Mouse (Mus musculus): ENCODE results near the gene Tcf20. TPM values are rescaled to one million over a fixed set of nuclear protein-coding genes. Genes with fewer than 3 reads are reported as not detected.

The Tcf20 gene
- total RNA-seq, 4 experiments from 2014 or later: 229 to 258 (median 236) TPM

DNA sequence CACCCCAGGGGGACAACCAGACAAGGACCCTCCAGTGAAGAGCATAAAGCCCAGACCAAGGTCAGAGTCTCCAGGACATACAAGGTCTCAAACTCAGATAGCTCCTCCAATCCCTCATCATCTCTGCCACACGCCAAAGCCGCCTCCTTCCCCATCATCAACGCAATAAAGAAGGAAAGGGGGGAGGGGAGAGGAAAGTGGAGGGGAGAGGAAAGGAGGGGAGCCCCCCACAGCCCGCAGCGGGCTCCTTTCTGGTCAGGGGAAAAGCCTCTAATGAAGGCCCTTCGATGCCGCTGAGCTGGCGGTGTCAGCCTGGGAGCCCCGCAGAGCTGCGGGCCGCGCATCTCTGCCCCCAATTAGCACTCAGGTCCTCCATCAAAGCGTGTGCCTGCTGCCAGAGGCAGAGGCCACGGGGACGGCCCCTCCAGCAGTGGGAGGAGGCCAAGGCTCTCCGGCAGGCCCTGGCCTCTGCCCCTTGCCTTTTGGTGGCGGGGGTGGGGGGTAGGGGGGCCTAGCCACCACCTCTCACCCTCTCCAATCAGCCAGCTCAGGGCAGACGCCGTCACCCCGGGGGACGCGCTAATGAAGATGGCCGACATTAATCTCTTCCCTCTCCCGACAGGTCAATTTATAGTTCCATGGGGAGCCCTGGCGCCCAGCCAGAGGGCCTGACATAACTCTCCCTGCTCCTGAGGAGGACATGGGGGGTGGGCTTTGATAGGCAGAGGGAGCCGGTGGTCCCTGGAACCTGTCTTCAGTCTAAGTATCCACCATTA, 26.7 kb downstream of the Tcf20 start:
- no peak for DNase-seq (ENCODE audit: low spot score in 2 of 2)

DNA sequence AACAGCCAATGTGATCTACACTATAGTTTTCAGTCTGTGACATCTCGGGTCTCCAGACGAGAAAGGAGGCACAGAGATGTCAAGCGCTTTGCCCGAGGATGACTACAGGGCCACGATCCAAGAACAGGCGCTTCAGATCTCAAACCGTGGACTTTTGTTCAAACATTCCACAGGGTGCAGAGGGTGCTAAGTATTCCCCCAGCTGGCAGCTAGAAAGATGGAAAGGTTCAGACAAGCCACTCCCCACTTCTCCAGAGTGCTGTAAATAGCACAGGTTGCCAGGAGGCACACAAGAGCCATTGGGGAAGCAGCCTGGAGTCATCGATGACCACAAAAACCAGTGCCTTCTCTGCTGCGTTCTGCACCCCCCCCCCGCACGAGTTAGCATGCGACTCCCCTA, 28.5 kb downstream of the Tcf20 start:
- DNase-seq (ENCODE audit: low spot score in 2 of 2): no peak

DNA sequence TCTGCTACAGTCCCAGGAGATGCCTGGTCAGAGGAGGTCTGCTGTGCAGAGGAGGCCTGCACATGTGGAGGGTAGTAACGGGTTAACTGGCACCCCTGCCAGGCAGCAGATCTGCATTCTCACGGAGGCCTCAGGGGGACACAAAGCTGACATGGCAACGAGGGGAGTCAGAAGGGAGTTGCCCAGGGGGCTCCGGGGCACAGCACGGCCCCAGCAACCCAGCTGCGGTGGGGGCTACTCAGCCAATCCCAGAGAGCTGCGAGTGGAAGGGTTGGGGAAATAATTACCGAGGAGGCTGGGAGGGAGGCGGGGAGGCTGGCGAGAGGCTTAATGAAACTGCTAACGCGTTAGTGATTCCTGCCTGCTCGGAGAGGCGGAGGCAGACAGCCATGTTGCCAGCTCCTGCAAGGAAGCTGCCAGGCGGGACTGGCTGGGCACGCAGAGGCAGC, 29.4 kb downstream of the Tcf20 start:
- peak in 1 of 2 experiments; percentile 67 for DNase-seq (ENCODE audit: low spot score in 2 of 2)

DNA sequence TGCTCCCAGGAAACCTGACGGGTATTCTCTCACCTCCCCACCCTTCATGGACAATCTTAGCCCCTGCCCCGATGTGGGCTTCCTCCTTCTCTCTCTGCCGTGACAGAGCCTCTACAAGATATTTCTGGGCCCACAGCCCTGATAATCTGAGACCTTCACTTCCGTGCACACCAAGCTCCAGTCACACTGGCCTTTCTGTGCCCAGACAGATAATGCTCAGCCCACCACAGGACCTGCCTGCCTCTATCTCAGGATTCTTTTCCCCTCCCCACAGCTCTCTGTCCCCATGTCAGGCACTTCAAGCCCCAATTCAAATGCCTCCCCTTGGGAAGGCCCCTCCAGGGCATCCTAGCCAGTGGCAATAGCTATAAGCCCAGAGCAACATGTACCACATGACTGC, 31.0 kb downstream of the Tcf20 start:
- DNase-seq (ENCODE audit: low spot score in 2 of 2): no peak

DNA sequence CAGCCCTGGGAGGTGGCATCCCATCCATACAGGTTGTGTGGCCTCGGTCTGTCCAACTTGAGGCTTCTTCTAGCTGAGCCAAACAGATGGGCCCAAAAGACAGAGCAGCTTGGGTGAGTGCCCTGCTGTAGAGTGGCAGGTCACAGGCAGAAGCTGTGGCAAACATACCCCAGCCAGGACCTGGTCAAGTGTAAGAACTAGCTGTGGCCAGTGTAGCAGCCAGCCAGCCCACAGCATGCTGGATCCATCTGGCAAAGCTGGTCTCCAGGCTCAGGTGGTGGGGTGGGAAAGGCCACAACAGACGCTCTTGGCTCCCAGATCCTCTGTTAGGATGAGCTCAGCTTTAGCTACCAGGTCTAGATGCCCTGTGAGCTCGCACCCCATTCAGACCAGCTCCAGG, 31.4 kb downstream of the Tcf20 start:
- DNase-seq (ENCODE audit: low spot score in 2 of 2): no peak

DNA sequence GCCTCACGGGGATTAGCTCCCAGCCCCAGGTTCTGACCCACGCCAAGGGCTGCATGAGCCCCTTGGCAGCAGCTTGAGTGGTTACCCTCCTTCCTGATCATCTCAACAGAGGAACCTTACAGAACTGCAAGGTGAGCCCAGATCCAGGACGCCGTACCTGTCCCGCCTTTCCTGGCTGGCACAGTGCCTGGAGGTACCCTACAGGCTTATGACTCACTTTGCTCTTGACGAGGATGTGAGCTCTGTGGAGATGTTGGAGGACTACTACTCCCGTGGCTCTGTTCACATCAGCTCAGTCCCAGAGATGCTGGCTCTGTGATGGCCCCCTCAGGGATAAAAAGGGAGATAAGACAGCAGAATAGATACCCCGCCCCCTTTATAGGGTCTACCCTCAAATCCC, 32.4 kb downstream of the Tcf20 start:
- DNase-seq (ENCODE audit: low spot score in 2 of 2): no peak

DNA sequence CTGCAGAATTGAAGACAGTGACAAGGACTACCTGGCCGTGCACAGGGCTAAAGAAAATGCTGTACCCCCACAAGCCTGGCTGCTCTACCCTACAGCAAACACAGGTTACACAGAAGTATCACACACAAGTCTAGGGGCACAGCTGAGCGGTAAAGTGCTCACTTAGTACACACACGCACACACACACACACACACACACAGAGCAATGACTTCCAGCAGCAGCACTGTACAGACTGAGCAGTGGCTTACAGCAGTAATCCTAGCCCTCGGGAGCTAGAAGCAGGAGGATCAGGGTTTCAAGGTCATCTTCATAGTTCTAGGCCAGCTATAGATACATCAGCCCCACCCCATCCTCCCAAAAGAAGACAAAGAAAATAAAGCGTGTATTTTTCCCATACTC, 33.6 kb downstream of the Tcf20 start:
- DNase-seq (ENCODE audit: low spot score in 2 of 2): no peak

DNA sequence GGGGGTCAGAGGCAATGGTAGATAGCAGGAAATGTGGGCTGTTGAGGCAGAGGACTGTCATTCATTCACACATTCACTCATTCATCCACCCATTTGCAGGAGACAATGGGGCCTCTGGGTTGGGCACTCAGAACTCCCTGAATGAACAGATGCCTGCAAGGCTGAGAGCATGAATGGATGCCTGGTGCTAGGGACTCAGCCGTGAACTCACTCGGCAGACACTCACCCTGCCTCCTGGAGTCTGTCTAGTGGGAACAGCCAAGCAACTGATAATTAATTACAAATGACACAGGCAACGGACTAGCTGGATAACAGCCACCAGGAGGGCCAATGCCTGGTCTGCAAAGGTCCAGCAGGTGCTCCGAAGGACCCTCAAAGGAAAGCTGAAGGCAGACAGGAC, 34.6 kb downstream of the Tcf20 start:
- DNase-seq (ENCODE audit: low spot score in 2 of 2): no peak

DNA sequence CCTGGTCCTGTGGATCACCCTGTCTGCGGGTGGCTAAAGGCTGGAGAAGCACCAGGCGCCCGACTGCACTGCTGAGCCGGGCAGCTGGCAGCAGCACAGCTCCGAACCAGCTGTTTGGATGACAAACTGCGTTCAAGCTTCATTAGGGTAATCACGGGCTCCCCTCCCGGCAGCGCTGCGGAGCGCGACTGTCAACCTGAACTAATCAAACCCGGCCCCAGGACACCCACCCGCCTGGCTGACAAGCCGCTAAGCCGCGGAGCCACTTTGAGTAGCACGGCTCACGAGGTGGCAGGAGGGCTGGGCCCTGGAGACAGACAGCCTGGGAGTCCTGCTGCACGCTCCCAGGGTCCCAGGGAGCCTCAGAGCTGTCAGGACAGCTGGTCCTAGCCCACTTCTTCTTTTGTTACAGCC, 35.4 kb downstream of the Tcf20 start:
- no peak for DNase-seq (ENCODE audit: low spot score in 2 of 2)

DNA sequence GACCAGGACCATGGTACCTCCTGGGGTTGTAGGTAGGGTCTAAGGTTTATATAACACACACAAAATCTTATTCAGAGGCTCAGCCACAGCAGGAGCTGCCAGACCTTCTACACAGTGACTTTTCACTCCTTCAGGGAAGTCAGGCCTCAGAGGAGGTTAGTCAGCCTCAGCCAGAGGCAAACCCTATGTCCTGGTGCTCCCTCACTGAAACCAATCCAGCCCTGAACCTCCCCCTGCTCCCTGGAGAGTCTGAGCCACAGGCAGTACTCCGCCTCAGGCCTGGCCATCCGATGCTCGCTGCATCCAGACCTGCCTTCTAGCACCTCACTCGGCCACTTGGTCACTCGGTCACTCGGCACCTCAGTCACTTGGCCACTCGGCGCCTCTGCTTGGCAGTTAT, 37.4 kb downstream of the Tcf20 start:
- DNase-seq (ENCODE audit: low spot score in 2 of 2): no peak

DNA sequence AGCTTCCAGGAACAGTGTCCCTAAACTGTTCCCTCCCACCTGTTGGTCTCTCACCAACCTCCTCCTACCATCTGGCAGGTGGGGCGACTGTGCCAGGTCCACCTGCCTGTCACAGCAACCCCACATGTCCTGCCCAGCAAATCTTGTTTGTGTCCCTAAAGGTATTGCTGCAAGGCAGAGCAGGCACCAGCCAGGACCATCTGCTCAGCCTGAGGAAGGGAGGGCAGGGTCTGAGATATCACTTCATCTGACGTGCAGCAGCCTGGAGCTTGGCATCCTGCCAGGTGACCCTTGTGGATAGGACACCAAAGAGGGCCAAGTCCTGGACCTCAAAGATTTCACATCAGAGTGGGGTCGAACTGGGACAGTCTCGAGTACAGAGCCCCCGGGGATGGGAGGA, 40.2 kb downstream of the Tcf20 start:
- DNase-seq (ENCODE audit: low spot score in 2 of 2): no peak

DNA sequence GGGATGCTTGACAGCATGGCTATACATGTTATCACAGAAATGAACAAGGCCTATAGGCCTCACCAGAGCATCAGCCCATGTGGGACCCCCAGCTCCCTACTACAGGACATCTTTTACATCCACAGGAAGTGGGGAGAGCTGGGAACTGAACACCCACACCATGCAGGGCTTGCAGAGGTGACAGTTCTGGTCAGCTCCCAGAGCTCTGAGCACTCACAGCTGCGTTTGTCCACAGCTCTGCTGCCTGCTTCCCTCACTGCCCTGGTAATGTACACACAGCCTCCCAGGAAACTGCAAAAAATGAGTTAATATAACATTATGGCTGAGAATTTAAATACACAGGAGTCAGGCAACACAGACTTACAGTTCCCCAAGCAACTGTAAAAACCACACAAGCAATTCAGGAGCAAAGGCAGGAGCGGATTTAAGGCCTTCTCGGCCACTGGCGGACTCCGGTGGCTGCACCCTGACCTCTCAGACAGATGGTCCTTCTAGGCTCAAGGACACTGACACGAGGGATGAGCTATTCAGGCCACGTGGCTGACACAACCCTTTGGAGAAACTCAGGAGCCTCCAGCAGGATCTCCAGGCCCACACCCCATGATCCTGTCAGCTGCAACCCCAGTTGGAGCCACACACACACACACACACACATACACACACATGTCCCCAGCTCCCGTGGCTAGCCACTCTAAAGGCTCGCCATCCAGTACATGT, 43.0 kb downstream of the Tcf20 start:
- no peak for DNase-seq (ENCODE audit: low spot score in 2 of 2)

DNA sequence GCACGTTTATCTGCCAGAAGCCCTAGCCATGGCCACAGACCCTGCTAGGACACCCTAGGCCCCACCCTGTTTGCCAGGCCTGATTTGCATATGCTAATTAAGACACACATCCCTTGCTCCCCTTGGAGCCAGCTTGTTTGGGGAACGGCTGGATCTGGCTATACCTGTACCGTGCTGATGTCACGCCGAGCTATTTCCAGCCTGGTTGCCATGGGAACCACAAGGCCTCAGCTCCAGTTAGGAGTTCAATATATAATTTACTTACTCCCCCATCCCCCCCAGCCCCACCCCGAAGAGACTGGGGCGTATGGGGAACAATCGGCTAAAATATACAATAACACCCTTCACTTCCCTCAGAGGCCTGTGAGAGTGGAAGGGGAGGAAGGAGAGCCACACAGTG, 45.9 kb downstream of the Tcf20 start:
- peak in 1 of 2 experiments; percentile 90 for DNase-seq (ENCODE audit: low spot score in 2 of 2)

DNA sequence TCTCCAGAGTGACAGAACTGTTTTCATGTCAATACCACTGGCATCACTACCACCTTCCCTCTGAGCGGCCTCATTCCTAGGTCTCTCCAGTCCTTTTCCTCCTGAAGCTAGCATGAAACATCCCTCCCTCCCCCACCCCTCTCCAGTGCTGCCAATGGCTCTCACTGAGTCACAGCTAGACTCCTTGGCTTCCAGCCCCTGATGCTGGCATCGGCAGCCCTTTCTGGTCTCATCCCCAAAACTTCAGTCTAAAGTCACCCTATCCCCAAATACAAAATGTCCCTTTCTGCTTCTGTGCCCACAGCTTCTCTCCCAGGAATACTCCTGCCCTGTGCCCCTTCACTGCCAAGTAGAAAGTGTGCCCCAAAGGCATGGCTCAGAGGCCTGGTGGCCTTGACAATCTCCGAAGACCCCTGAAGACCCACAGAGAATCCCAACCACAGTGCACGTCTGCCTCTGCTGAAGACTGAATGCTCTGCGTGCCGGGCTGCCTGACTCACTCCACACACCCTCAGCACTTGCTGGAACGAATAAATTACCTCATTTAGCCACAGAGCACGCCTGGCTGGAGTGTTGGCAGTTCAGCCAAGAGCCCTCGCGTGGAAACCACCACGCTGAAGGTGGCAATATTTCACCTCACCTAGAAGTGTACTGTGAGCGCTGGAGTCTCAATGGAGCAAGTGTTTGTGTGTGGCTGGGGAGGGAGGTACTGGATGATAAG, 47.0 kb downstream of the Tcf20 start:
- DNase-seq (ENCODE audit: low spot score in 2 of 2): no peak

DNA sequence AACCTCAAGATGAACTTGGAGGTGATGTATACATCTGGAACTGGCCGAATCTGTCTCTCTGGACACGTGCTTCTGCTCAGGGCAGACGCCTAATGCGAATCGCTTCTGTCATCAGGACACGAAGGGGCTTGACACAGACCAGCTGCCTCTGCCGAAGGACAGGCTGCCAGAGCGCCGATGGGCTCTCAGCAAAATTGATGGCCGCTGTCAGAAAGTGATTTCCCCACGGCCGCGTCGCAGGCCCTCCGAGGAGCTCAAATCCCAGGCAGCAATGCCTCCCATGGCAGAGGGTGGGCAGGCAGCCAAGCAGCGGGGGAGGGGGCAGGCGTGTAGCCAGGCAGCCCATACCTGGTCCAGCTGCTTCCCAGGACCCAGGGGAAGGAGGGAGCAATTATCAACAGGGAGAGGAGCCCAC, 49.5 kb downstream of the Tcf20 start:
- DNase-seq (ENCODE audit: low spot score in 2 of 2): no peak

DNA sequence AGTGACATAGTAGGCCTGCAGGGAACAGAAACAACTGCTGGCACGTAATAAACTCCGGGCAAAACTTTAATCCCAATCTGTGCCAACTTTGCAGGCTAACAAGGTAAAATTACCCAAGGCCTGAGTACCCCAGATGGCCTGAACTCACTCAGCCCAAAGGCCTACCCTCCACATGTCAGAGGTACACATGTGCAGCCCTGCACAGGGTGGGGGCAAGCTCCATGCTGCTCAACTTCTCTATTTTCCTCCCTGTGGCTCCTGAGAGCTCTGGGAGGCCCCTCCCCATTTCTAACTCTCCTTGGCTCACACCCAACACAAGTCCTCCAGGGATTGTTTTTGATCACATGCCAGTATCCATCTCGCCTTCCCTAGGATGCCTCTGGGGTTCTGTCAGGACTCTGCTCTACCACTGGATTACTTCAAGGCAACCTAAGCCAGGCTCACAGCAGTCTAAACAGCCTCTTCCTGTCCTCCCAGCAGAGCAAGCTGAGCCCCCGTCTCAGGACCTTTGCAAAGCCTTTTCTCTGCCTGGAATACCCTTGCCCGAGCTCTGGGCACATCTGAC, 50.2 kb downstream of the Tcf20 start:
- DNase-seq (ENCODE audit: low spot score in 2 of 2): no peak

DNA sequence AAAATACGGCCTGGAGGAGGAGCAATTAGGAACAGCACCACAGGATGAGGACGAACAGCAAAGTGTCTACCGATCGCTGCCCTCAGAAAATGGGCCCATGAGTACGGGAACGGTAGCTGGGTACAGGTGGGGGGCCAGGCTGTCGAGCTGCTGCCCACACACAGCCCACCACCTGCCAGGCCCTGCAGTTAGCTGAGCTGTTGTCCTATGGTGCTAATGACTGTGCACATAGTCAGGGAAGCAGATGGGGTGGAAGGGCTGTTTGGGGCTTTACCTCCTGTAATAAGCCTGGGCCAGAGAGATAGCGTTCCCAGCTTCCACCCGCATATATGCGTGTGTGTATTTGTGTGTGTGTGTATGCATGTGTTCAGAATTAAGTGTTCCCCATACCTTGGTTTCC, 52.7 kb downstream of the Tcf20 start:
- DNase-seq (ENCODE audit: low spot score in 2 of 2): no peak

DNA sequence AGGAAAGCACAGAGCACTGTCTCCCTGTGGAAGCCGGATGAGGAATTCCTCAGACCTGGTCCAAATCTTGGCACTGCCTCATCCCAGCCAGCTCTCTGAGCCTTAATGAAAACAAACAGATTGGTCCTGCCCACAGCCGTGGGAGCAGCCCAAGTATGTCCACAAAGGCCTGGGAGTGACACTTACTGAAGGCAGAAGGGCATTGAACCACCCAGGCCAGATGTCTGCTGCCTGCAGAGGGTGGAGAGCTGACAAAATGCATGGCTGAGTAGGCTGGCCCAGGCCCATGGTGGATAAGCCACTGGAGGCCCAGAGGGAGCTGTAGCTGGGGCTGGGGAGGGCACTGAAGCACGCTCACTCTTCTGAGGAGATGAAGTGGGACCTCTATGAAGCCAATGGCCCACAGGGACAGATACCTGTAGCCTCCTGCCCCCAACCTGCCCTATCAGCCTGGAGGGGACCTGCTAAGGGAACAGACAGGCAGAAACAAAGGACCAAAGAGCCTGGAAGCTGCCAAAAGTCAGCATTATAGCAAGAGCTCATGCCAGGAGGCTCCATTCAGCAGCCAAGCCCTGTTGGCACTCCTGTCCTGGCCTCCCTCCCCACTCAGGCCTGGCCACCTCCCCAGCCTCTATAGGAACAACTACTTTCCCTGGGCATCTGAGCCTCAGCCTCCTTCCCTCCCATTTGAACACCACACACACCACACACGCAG, 54.6 kb downstream of the Tcf20 start:
- no peak for DNase-seq (ENCODE audit: low spot score in 2 of 2)

DNA sequence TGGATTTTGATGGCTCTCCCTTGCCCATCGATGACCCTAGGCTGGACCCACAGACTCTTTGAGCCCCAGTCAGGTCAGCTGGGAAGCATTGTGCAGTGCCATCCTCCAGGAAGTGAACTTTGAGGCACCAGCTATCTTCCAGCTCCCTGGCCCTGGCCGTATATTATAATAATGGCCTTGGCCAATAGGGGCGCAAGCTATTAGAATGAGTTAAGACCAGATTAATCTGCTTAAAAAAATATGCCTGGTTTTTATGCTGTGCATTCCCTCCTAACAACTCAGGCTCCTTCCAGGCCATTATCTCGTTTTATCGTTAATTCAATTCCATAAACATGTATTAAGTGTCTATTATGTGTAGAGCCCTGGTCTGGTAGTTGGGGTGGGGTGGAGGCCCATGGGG, 56.2 kb downstream of the Tcf20 start:
- no peak for DNase-seq (ENCODE audit: low spot score in 2 of 2)

DNA sequence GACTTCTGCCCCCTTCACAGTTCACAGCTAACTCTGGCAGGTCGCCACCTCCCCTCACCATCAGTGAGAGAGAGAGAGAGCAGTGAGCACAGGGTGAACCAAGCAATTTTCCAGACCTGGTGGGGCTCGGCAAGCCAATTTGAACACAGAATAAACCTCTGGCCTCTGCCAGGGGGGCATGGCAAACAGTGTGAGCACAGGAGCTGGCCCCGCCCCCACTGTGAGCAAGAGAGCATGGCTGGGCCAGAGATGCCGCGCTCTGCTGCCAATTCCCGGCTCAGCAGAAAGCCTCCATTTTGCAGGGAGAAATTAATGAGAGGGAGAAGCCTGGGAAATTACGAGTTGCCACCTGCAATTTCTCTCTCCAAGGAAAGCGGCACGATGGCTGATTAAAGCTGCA, 58.1 kb downstream of the Tcf20 start:
- no peak for DNase-seq (ENCODE audit: low spot score in 2 of 2)

DNA sequence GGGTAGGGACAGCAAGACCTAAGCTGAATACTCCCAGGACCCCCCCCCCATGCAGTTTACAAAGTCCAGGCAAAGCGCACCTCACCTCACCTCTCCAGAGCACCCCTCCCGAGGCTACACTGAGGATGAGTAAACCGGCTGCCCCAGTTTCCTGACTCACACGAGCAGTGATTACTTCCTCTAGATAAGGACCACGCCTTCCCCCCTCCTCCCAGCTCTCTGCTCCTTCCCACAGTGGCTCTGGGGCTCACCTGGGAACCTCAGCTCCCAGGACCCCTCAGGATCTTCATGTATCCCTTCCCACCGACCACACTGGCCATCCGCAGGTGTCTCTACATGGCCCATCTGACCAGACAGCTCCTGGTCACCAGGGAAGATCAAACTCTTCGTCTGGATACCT, 58.8 kb downstream of the Tcf20 start:
- no peak for DNase-seq (ENCODE audit: low spot score in 2 of 2)
